Mouse (Mus musculus): ENCODE results near the gene Oog2.
"Not testable (repeated sequence)": the region's sequence is repeated elsewhere in the genome, so short reads cannot be mapped to it uniquely, and the experiment has no call there.

The Oog2 gene

GRCm38 (mm10) chr4:144190419-144190818 is at the start of gene Oog2:
Gene Oog2 (plus strand): TSS chr4:144190719.
- DNase-seq (ENCODE audit: inconsistent age in 2 of 2, low spot score in 1 of 2): no peak

- no peak for DNase-seq (ENCODE audit: inconsistent age in 2 of 2, low spot score in 1 of 2)
These were observed 28.0 kb upstream of the Oog2 start, which contains the start of gene Oog3 for GRCm38 (mm10) chr4:144162563-144162962. Gene Oog3 (minus strand): TSS chr4:144162663.

GRCm38 (mm10) chr4:144213218-144213617 is 22.7 kb downstream of the Oog2 start, which contains the start of gene C87977:
Gene C87977 (minus strand): TSS chr4:144213318.
- DNase-seq (ENCODE audit: inconsistent age in 2 of 2, low spot score in 1 of 2): not testable (repeated sequence)
